Mouse (Mus musculus) fibroblast of lung, adult 2 months (primary cell): Measurements from ENCODE around the gene Fxyd2.

ENCODE experiments used
- DNase-seq: peaks from one replicate; pipeline ENCODE4 v3.0.0-alpha.2; 2011; ENCODE audit warnings: low read depth

Fxyd2 gene

DNA sequence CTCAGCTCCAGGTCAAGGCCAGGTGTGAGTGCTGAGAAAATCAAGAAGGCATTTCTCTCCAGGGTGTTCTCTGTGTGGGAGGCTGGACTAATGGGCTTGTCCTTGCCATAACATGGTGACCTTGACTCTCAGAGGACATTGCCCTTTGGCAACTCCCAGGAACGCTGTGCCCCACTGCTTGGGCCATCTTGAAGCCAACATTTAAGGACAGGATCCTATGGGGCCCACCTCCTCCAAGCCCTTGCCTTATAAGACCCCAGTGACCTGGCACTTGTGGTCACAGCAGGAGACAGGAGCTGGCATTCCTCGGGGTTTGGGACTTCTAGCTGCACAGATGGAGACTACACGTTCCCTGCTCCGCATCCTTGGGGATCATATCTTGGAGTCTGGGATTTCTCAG is at the start of gene Fxyd2:
Gene Fxyd2 (plus strand): TSS at position 236 of the 400 bp plus-strand sequence.
- DNase-seq, result no peak

DNA sequence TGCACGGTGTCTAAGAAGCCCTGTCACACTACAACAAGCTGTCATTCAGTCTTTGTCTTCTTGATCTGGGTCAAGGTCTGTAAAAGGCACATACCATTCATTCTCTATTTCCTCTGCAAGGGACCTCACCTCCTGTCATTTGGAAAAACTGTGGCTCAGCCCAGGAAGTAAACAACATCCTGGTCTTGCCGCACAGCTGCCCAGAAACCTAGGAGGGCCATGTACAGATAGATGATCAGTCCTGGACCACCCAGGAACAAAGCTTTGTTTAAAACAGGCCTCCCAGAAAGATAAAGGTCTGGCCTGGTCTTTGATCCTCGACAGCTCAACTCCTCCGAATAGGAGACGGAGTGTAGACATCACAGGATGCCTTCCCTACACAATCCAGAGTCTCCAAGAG is 49.6 kb upstream of the Fxyd2 start:
- no peak for DNase-seq

- DNase-seq, result no peak
Measured at GRCm38 (mm10) chr9:45355192-45355591, 44.3 kb upstream of the Fxyd2 start.

DNA sequence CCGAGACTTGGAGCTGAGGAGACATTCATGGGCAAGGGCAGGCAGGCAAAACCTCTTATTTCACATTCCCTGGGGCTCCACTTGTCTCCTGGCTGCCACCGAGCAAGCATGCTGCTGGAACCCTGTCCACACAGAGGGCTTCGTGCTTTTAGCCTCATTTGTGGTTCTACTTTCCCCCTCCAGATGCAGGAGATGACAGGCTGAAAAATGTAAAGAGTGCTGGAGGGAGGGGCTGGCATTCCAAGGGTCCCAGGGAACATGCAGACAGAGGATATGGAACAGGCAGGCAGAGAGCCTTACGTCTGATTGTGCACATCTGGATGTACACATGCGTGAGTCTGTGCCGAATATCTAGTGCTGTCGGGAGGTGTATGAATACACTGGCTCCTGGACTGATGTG is 41.1 kb upstream of the Fxyd2 start:
- DNase-seq, result no peak

DNA sequence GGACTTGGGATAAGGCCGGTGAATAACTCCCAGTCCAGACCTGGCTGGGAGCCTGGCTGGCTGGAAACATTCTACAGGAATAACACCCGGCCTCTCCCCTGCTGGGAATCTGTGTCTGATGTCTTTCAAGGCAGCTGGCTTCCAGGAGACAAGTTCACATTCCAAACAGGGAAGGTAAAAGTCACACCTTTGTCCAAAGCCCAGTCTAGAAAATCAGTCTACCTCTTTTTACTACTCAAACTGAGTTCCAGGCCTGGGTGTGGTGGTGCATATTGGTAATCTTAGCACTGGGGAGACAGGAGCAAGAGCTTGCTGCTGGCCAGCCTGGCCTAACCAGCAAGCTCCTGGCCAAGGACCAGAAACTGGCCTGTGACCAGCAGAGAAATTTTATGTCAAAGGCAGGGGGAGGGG is 37.4 kb upstream of the Fxyd2 start:
- peak; percentile 89 for DNase-seq

- no peak for DNase-seq
Measured at GRCm38 (mm10) chr9:45363639-45364214, 35.7 kb upstream of the Fxyd2 start.

GRCm38 (mm10) chr9:45367716-45368115 is 31.8 kb upstream of the Fxyd2 start:
- DNase-seq, result no peak

DNA sequence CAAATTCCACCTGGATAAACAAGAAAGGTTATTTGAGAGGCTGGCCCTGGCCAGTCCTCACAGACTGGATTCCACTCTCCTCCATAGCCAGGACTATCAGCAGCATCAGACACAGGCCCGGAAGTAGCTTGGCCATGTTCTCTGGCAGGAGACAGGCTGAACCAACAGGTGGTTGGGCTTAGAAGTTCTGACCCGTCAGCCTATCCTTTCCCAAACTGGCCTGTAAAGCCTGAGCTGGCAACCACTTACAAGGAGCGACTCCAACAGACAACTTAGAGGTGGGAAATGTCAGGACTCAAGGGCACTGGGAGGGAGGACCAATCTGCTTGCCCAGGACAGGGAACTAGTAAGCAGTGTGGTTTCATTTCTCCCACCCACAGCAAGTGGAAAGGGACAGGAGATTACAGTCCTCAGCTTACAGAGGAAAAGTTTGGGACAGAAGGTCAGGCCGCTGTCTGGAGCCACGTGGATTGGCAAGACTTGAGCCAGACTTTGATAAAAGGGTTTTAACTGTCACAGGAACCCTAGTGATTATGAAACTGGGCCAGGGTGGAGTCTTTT is 31.0 kb upstream of the Fxyd2 start:
- peak; percentile 58 for DNase-seq

DNA sequence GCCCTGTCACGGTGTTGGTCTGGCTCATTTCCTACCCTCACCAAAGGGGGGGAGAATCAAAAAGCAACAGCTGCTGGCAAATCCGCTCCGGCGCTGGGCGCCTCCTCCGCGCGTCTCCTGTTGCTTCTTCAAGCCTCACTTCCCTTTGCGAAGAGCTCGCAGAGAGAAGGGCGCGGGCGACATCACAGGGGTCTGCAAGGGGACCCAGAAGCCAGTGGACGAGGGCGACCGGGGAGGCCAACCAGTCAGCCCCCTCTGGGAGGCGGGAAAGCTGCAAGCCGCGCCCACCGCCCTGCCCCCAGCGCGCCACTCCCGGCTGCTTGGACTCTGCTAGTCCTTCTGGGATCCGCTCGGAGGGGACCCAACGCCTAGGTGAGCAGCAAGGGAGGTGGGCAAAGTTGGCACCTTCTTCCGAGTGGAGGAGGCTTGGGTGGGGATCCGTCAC is 29.3 kb upstream of the Fxyd2 start, which contains the start of gene Fxyd6:
Gene Fxyd6 (plus strand): TSS at position 69 of the 445 bp plus-strand sequence.
- DNase-seq, result no peak

DNA sequence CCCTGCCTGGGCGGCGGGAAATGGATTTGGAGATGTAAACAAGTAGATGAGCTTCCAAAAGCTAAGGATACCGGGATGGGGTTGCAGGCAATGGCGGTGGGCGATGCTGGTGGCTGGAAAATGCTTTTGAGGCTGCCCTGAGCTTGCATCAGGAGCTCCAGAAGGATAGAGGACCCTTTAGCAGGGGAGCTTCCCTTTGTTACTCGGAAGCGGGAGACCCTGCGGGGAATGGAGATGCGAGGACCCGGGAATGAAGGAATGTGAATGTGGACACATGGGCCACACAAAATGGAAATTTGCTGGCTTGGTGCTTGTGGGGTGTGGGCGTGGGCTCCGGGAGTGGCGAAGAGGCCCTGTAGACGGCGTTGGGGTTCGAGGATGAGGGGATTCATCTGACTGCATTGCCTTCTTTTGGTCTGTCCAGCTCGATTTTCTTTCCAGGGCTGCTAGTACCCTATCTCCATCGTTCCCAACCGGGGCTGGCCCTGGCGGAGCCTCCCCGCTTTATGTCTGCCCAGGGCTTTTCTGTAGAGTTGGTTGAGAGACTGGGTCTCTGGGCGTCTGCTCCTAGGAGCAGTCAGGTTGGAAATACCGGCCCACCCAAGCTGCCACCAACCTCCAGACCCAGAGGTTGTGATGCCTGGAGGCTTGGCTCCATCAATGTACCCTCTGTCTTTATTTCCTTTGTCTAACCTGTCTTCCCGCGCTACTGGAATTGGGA is 28.7 kb upstream of the Fxyd2 start:
- no peak for DNase-seq

GRCm38 (mm10) chr9:45371337-45371707 is 28.1 kb upstream of the Fxyd2 start:
- DNase-seq, result no peak

DNA sequence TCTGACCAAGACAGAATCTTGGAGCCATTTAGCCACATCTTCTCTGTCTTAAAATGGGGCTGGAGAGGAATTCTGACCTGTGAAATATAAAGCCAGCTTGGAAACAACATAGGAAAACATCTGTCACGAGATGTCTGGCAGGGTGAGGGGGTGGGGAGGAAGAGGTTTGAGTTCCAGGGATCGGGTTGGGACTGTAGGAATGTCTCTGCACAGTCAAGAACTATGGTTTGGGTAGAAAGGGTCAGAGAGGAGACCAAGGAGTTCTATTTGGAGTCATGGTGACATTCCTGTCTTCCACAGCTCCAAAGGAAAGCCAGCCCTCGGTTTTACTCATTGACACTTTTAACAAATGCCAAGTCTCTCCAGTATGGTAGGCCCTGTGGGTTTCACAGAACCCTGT is 25.6 kb upstream of the Fxyd2 start:
- DNase-seq, result no peak

- DNase-seq, result no peak
Measured at GRCm38 (mm10) chr9:45374988-45375502, 24.4 kb upstream of the Fxyd2 start.

DNA sequence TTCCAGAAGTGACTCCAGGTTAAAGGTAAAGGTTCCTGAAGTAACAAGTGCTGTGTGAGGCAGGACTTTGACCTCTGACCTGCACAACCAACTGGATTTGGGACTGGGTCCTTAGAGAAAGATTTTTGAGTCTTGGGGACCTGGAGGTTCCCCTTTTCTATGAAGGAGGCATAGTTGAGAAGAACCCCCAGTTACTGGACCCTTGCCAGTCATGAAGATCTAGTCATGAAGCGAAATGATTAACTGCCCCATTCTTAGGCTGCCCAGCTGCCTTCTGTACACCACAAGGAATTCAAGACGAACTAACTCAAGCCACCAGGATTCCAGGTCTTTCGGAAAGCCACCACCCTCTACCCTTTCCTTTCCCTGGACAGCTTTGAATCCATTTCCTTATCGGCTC is 23.0 kb upstream of the Fxyd2 start:
- no peak for DNase-seq

DNA sequence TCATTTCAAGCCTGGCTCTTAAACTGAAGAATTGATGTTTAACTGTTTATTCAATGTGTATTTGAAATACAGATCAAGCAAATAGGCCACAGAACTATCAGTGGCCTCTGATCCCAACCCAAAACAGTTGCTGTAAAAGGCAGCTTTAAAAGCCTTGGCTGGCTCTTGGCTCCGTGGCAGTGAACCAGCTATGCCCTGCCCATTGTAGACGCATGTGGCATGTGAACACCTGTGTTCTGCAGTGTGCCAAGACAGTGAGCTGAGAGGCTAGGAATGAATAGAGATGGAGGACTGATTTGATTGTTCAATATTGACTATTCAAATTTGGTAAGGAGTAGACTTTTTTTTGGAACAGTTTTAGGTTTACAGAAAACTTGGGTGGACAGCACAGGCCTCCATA is 22.6 kb upstream of the Fxyd2 start:
- DNase-seq, result no peak

DNA sequence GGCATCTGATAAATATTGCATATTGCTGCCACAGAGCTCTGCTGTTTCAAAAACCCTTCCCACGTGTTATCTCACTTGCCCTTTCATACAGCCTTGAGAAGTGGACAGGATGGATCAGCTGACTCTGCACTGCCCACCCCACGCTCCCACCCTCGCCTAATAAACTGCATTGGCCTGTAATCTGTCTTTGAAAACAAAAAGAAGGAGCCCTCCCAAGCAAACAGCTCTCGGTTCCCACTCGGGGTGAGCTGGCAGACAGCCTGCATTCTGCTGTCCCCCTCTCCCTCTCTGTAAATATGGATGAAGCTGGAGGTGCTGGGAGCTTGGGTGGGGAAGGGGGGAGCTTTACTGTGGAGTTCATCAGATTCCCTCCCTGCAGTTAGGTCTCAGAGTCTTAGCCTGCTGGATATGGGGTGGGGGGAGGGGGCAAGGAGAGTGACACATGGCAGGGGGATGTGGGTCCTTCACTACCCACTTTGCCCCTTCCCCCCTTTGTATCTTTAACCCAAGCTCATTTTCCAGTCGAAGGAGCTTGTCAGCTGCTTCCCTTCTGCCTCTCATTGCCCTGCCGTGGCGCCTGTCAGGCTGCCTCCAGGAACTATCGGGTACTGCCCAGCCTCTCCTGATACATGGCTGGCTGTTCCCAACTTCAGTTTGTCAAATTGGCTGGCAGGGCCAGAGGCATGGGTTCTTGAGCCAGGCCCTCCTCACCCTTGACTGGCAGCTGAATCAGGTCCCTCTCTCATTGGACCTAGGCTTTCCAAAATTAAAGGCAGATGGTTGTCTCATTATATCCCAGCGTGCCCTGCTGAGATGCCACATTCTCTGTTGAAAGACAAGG is 18.8 kb upstream of the Fxyd2 start:
- no peak for DNase-seq

GRCm38 (mm10) chr9:45382336-45382735 is 17.1 kb upstream of the Fxyd2 start:
- no peak for DNase-seq

DNA sequence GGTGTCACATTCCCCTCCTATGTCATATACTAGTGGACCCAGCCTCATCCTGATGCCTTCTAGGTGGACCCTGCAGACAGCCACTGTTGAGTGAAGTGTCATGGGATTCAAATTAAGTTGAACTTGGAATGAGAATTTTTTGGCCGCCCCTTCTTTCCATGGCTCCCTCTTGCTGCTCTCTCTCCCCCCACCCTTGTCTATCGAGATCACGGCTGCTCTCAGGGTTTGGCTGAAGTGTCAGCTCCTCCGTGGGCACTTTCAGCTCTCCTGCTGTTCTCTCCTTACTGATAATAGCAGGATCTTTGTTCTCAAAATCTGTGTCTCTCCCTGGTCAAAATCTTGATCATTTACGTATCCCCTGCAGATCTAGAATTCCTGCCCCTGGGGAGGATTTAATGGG is 16.6 kb upstream of the Fxyd2 start:
- no peak for DNase-seq

DNA sequence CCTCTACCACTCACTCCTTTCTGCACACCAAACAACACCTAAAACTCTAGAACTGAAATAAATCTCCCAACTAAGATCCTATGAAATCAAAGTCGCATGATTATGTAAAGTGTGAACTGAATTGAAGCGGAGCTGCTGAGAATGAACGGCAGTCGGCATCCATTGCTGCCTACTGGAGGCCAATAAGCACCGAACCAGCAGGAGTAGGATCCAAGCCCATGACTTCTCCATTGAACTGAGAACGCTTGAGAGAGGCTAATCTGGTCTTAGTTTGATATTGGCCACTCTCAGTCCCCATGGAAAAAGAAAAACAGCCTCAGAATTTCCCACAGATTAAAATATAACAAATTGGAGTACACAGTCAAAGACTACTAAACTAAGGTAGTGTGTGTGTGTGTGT is 15.6 kb upstream of the Fxyd2 start:
- DNase-seq, result no peak

- no peak for DNase-seq
Measured at GRCm38 (mm10) chr9:45386698-45387097, 12.8 kb upstream of the Fxyd2 start.

GRCm38 (mm10) chr9:45388385-45388994 is 11.0 kb upstream of the Fxyd2 start:
- DNase-seq, result no peak

DNA sequence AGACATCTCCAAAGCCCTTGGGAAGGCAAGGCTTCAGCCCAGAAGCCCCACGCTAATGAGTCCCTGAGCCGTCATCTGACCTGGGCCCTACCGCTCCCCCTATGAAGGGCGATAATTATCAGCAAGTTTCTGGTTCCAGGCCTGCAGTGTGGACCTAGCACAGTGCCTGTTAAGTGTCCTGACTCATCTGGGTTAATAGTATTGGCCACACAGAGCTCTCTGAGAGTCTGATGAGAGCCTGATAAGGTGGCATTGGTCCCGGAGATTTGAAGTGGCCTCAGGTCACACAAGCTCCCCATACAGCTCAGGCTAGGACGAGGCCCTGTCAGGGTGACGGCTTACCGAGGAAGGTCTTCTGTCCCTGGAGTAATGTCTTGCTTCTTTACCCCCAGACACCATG is 9.9 kb upstream of the Fxyd2 start:
- DNase-seq, result no peak
